Mouse (Mus musculus): ENCODE data around the gene Gm8050. TPM values are rescaled to one million over a fixed set of nuclear protein-coding genes. Genes with fewer than 3 reads are reported as not detected.

Gene Gm8050
- polyA plus RNA-seq (2014; fragmentation: Illumina TruSeq; extraction: RNeasy Lipid Tissue Mini Kit (QIAGEN cat#74804); ENCODE audit: low replicate concordance) = 0.56 TPM

GRCm38 (mm10) chr14:6720151-6720550 lies at the start of gene Gm8050:
Gene Gm8050 (minus strand): TSS chr14:6720251.

GRCm38 (mm10) chr14:6742232-6742631 lies 22.2 kb upstream of the Gm8050 start, which contains the start of gene Gm3636:
Gene Gm3636 (minus strand): TSS chr14:6742332.

GRCm38 (mm10) chr14:6684070-6684469 lies 36.0 kb downstream of the Gm8050 start, which contains the start of gene Gm10251:
Gene Gm10251 (minus strand): TSS chr14:6684170.

Other genes starting within 250 kb of the Gm8050 start
- not detected for gene Gm8356, start 183.0 kb downstream of the Gm8050 start, polyA plus RNA-seq (2014; fragmentation: Illumina TruSeq; extraction: RNeasy Lipid Tissue Mini Kit (QIAGEN cat#74804); ENCODE audit: low replicate concordance)
- not detected for gene Gm3629, start 129.6 kb downstream of the Gm8050 start, polyA plus RNA-seq (2014; fragmentation: Illumina TruSeq; extraction: RNeasy Lipid Tissue Mini Kit (QIAGEN cat#74804); ENCODE audit: low replicate concordance)
- not detected for gene Gm3460, start 97.8 kb downstream of the Gm8050 start, polyA plus RNA-seq (2014; fragmentation: Illumina TruSeq; extraction: RNeasy Lipid Tissue Mini Kit (QIAGEN cat#74804); ENCODE audit: low replicate concordance)
- not detected for gene Gm10251, start 36.1 kb downstream of the Gm8050 start, polyA plus RNA-seq (2014; fragmentation: Illumina TruSeq; extraction: RNeasy Lipid Tissue Mini Kit (QIAGEN cat#74804); ENCODE audit: low replicate concordance)
- gene Gm3636, start 22.1 kb upstream of the Gm8050 start, polyA plus RNA-seq (2014; fragmentation: Illumina TruSeq; extraction: RNeasy Lipid Tissue Mini Kit (QIAGEN cat#74804); ENCODE audit: low replicate concordance) = 5.2 TPM
- gene Gm8362, start 54.2 kb upstream of the Gm8050 start, polyA plus RNA-seq (2014; fragmentation: Illumina TruSeq; extraction: RNeasy Lipid Tissue Mini Kit (QIAGEN cat#74804); ENCODE audit: low replicate concordance) = not detected
- not detected for gene Gm3642, start 120.1 kb upstream of the Gm8050 start, polyA plus RNA-seq (2014; fragmentation: Illumina TruSeq; extraction: RNeasy Lipid Tissue Mini Kit (QIAGEN cat#74804); ENCODE audit: low replicate concordance)
- gene Gm3667, start 169.7 kb upstream of the Gm8050 start, polyA plus RNA-seq (2014; fragmentation: Illumina TruSeq; extraction: RNeasy Lipid Tissue Mini Kit (QIAGEN cat#74804); ENCODE audit: low replicate concordance) = 0.22 TPM

Data from small intestine, adult 10 weeks (tissue).